14 mouse cellular contexts compared by ENCODE assay signal in the genomic region with DNA sequence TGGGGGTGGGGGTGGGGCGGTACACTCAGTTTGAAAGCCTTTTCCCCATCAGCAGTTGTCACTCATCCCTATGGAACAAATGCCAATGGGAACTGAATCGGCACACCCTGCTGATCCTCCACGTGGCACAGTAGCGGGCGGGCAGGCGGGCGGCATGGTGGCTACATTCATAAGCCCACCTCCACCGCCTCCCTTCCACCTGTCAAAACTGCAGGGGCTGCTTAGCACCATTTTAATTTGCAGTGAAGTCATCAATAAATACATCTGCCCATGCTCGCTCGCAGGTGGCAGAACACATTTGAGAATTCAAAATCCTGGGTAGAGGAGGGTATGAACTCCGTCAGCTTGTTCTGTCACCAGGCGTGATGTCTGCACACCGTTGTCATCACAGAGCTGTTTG. TPM values are rescaled to one million over a fixed set of nuclear protein-coding genes. Genes with fewer than 3 reads are reported as not detected.
DNase-seq lines count a peak whose midpoint lies in the region; ATAC-seq lines count a peak whose summit lies in the region.
"Had no signal": no experiment of that assay in that cellular context is flagged by ENCODE, and none has a peak within 500 bp of the region (broad histone marks: within the 10 kb centered on the region; RNA-seq: fewer than 3 reads in every experiment).

No protein-coding gene starts in this region.

- H3K4me3 ChIP-seq in hindbrain, embryonic 11.5 days (ENCODE audit: low read depth, low read length), result no peak overlapping the region
- no peak overlapping the region for H3K4me3 ChIP-seq in kidney, embryonic 15.5 days (replicated peaks)
- H3K4me3 ChIP-seq: embryonic facial prominence, embryonic 15.5 days; liver, embryonic 13.5 days had no signal

- no peaks in the 10 kb centered on the region; the same call in none of the 2 replicates for H3K4me1 ChIP-seq in hindbrain, embryonic 11.5 days (replicated peaks; ENCODE audit: control insufficient read depth, insufficient read depth, low read length)
- peaks cover 2% of the 10 kb centered on the region; the same call in 1 of the 2 replicates for H3K4me1 ChIP-seq in kidney, embryonic 15.5 days
- H3K4me1 ChIP-seq: embryonic facial prominence, embryonic 15.5 days; liver, embryonic 13.5 days had no signal

- no peaks in the 10 kb centered on the region; the same call in 1 of the 2 replicates for H3K27me3 ChIP-seq in hindbrain, embryonic 11.5 days (ENCODE audit: control insufficient read depth, insufficient read depth, low read length)
- no peaks in the 10 kb centered on the region for H3K27me3 ChIP-seq in kidney, embryonic 15.5 days
- H3K27me3 ChIP-seq: embryonic facial prominence, embryonic 15.5 days; liver, embryonic 13.5 days had no signal

- intact Hi-C loops in left cerebral cortex, postnatal 14 days (cut with DNase I), result no loop called here

- 75% methylated on average over 13 of the region's 13 CpGs for WGBS in hindbrain, embryonic 11.5 days
- 89% methylated on average over 13 of the region's 13 CpGs for WGBS in kidney, embryonic 15.5 days

- ATAC-seq in hindbrain, embryonic 11.5 days (ENCODE audit: low FRiP score), result peak; percentile 35; the same call in 1 of the 2 replicates
- no peak for ATAC-seq in kidney, embryonic 15.5 days (replicated peaks; ENCODE audit: low FRiP score)
- ATAC-seq: inflammation-experienced regulatory T-cells, adult 6 months had no signal

- H3K9me3 ChIP-seq in hindbrain, embryonic 11.5 days (ENCODE audit: control insufficient read depth, low read length), result no peaks in the 10 kb centered on the region
- H3K9me3 ChIP-seq in kidney, embryonic 15.5 days (replicated peaks), result no peaks in the 10 kb centered on the region
- H3K9me3 ChIP-seq: embryonic facial prominence, embryonic 15.5 days; G1E; liver, embryonic 13.5 days had no signal

- no peak overlapping the region for H3K9ac ChIP-seq in hindbrain, embryonic 11.5 days (ENCODE audit: low read depth, low read length)
- no peak overlapping the region for H3K9ac ChIP-seq in kidney, embryonic 15.5 days
- H3K9ac ChIP-seq: embryonic facial prominence, embryonic 15.5 days; liver, embryonic 13.5 days had no signal

- H3K27ac ChIP-seq in hindbrain, embryonic 11.5 days (ENCODE audit: low read depth, low read length), result no peak overlapping the region
- H3K27ac ChIP-seq in kidney, embryonic 15.5 days, result no peak overlapping the region
- H3K27ac ChIP-seq: embryonic facial prominence, embryonic 15.5 days; liver, embryonic 13.5 days had no signal

- DNase-seq in layer of hippocampus, adult 11-12 months (ENCODE audit: low spot score), result peak; percentile 67
- no peak for DNase-seq in layer of hippocampus, adult 9-10 months (ENCODE audit: low spot score)
- DNase-seq in ZHBTc4 (ENCODE audit: low read depth, low spot score), result peak; percentile 13
- DNase-seq in hindbrain, embryonic 11.5 days (ENCODE audit: low spot score), result no peak
- DNase-seq in layer of hippocampus, adult 9-11 months, result peak; percentile 88
- DNase-seq in left cerebral cortex, postnatal 14 days (ENCODE audit: low spot score in 2 of 2), result no peak
- DNase-seq: adrenal gland, postnatal 10 days; cerebellum, adult 9-11 months; liver, embryonic 13.5 days; thymus, adult 18-20 months had no signal

- no peaks in the 10 kb centered on the region for H3K36me3 ChIP-seq in hindbrain, embryonic 11.5 days (ENCODE audit: control insufficient read depth, insufficient read depth, low read length)
- H3K36me3 ChIP-seq in kidney, embryonic 15.5 days, result no peaks in the 10 kb centered on the region
- H3K36me3 ChIP-seq: embryonic facial prominence, embryonic 15.5 days; G1E; liver, embryonic 13.5 days had no signal

- H3K4me2 ChIP-seq in hindbrain, embryonic 11.5 days (replicated peaks; ENCODE audit: low read depth, low read length), result no peak overlapping the region
- H3K4me2 ChIP-seq in kidney, embryonic 15.5 days, result no peak overlapping the region
- H3K4me2 ChIP-seq: embryonic facial prominence, embryonic 15.5 days; liver, embryonic 13.5 days had no signal

RNA-seq across cellular contexts. Expression of a gene that starts 12.0 kb away (rescaled TPM):
- 14.3 and 18.4 TPM in 2 replicates for polyA plus RNA-seq in hindbrain, embryonic 11.5 days (2014; fragmentation: Nextera tagmentation; extraction: Ambion mirVana)
- 100 to 1,000 TPM; 422 to 460 TPM for total RNA-seq in left cerebral cortex, postnatal 14 days (2021)
- polyA plus RNA-seq in kidney, embryonic 15.5 days (2015; fragmentation: Nextera tagmentation; extraction: Ambion mirVana), result 2.6 and 2.8 TPM in 2 replicates
- polyA plus RNA-seq: G1E; inflammation-experienced regulatory T-cells, adult 6 months had no signal

Comparison
In these comparisons a context has a peak if more than half of its experiments do, and no peak if none do; other contexts are left out.
1. DNase-seq: peak in layer of hippocampus, adult 11-12 months (single experiment), ZHBTc4 (single experiment) and layer of hippocampus, adult 9-11 months (single experiment); none in layer of hippocampus, adult 9-10 months (single experiment), hindbrain, embryonic 11.5 days (single experiment) and left cerebral cortex, postnatal 14 days (0 of 2).